Mouse (Mus musculus): ENCODE results near the gene Zmym4.

The Zmym4 gene

DNA sequence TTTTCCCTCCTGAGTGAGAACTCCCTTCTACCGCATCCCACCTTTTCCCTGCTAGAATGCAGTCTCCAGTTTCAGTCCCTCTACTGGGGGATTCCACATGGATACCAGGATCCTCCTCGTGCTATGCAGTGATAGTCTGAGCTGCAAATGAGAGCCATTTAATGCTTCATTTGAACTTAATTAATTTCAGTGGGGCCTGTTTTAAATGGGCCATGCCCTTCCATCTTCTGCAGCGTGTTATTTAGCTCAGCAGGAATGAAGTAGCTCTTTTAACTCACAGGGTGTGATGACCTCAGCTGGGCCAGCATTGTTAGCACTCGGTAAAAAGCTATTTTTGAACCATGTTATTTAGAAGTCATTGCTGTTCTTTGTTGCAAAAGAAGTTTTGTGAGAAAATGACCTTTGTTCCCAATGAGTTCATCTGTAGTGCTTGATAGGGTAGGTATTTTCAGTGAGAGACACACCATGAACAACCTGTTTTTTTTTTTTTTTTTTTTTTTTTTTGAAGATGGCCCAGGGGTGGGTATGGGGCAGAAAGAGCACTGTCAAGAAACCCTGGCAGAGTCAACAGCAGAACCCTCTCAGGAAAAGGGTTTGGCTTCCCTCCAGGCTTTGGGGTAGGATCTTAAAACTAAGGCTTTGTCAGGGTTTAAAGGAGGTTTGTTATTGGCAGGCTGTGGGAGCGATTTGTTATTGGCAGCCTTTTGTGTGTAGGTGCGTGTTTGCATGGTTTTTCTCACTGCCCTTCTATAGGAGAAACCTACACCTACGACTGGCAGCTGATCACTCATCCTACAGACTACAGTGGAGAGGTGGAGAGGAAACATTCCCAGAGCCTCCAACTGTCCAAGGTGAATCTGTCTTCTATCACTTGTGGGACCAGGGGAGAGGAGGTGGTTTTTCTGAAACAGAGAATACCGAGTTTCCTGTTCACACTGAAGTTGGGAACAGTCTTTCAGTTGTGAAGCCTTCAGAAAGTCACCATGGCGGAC lies 144.7 kb downstream of the Zmym4 start:
- DNase-seq: no peak

DNA sequence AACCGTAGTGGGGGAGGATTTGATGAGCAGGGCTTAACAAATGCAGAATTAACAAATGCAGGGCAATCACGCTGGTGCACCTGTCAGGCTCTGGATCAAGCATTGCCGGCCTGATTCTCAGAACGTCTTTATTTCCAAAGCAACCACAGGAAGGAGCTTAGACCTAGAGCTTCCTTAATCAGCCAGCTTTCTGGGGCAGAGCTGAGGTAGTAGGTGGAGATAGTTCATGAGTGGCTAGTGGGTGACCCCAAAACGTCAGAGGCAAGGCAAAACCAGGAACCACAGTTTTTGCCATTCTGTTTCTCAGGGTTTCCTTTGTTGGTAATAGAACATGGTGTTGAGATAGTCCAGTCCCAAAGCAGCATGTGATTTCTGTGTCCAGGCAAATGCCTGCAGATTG lies 153.1 kb downstream of the Zmym4 start:
- no peak for DNase-seq

DNA sequence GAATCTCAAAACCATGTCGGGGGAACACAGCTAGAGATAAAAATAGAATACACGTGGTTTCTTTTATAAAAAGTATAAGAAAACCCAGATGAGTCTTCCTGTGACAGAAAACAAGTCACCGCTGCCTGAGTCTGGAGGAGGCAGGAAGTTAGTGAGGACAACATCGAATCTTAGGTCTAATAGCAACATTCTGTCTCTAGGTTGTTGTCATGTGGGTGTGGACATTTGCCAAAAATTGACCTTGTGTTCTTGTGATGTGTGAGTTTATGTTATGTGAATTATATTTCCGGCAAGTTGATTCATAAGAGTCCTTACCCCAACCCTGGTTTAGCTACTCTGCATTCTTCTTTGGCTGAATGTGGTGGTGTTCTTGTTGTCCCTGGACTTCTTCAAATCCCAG lies 154.7 kb downstream of the Zmym4 start:
- no peak for DNase-seq

Data from cerebellum, postnatal 36 days (tissue).